Comparison of ENCODE assay signal across 16 mouse cellular contexts in genomic region chr9:119964206-119964605, GRCm38 (mm10). TPM values are rescaled to one million over a fixed set of nuclear protein-coding genes. Genes with fewer than 3 reads are reported as not detected.
DNase-seq lines count a peak whose midpoint lies in the region; ATAC-seq and TF ChIP-seq lines count a peak whose summit lies in the region.
"Had no signal": no experiment of that assay in that cellular context is flagged by ENCODE, and none has a peak within 500 bp of the region (broad histone marks: within the 10 kb centered on the region; RNA-seq: fewer than 3 reads in every experiment).

No protein-coding gene starts in this region.

- no peak overlapping the region for H3K9ac ChIP-seq in midbrain, embryonic 11.5 days (ENCODE audit: low read length)
- no peak overlapping the region for H3K9ac ChIP-seq in midbrain, embryonic 16.5 days (ENCODE audit: low read depth, low read length)
- no peak overlapping the region for H3K9ac ChIP-seq in liver, postnatal 0 days (replicated peaks)
- H3K9ac ChIP-seq: liver, embryonic 14.5 days; midbrain, embryonic 15.5 days had no signal

- peak; percentile 39; the same call in 1 of the 2 replicates for TF ChIP-seq EP300 in liver, postnatal 0 days (IDR thresholded peaks at IDR 0.05; ENCODE audit: low read depth)

- no peak overlapping the region for H3K4me2 ChIP-seq in midbrain, embryonic 11.5 days
- no peak overlapping the region for H3K4me2 ChIP-seq in midbrain, embryonic 16.5 days (ENCODE audit: low read length)
- no peak overlapping the region for H3K4me2 ChIP-seq in liver, postnatal 0 days (ENCODE audit: low read depth, low read length)
- H3K4me2 ChIP-seq: midbrain, embryonic 15.5 days had no signal

- DNase-seq in adrenal gland, postnatal 36 days = peak; percentile 35 to 42
- DNase-seq in adrenal gland, adult 18-20 months (ENCODE audit: low spot score in 2 of 2) = no peak
- peak; percentile 53 for DNase-seq in midbrain, embryonic 11.5 days (ENCODE audit: low spot score, missing footprints)
- DNase-seq in liver, postnatal 0 days = no peak
- no peak for DNase-seq in spleen, adult 18-20 months
- no peak for DNase-seq in cerebellum, adult 9-10 months
- DNase-seq in retina, postnatal 1 day = no peak
- DNase-seq: thymus, postnatal 14 days had no signal

- peaks cover 3% of the 10 kb centered on the region; the same call in 1 of the 2 replicates for H3K4me1 ChIP-seq in midbrain, embryonic 11.5 days (ENCODE audit: control insufficient read depth, insufficient read depth, low read length)
- H3K4me1 ChIP-seq in midbrain, embryonic 16.5 days (ENCODE audit: control insufficient read depth, insufficient read depth, low read length) = no peaks in the 10 kb centered on the region
- H3K4me1 ChIP-seq in liver, postnatal 0 days (ENCODE audit: insufficient read depth) = peaks cover 17% of the 10 kb centered on the region

- H3K36me3 ChIP-seq in midbrain, embryonic 11.5 days (ENCODE audit: control insufficient read depth, insufficient read depth, low read length) = no peaks in the 10 kb centered on the region
- H3K36me3 ChIP-seq in midbrain, embryonic 16.5 days (ENCODE audit: control insufficient read depth, insufficient read depth, low read length) = no peaks in the 10 kb centered on the region
- H3K36me3 ChIP-seq in liver, postnatal 0 days (replicated peaks; ENCODE audit: insufficient read depth, low read length) = no peaks in the 10 kb centered on the region
- H3K36me3 ChIP-seq: hindbrain, embryonic 10.5 days; midbrain, embryonic 15.5 days had no signal

- no peak overlapping the region for H3K27ac ChIP-seq in midbrain, embryonic 11.5 days (ENCODE audit: low read depth, low read length)
- H3K27ac ChIP-seq in midbrain, embryonic 16.5 days (ENCODE audit: low read length) = no peak overlapping the region
- peak overlapping the region; percentile 64 for H3K27ac ChIP-seq in liver, postnatal 0 days (ENCODE audit: low read depth)
- H3K27ac ChIP-seq: hindbrain, embryonic 10.5 days; liver, embryonic 14.5 days; midbrain, embryonic 15.5 days had no signal

- no peak overlapping the region for H3K4me3 ChIP-seq in midbrain, embryonic 11.5 days (ENCODE audit: low read depth, low read length)
- no peak overlapping the region for H3K4me3 ChIP-seq in midbrain, embryonic 16.5 days (ENCODE audit: low read depth, low read length)
- no peak overlapping the region for H3K4me3 ChIP-seq in liver, postnatal 0 days (ENCODE audit: low read depth, low read length)
- H3K4me3 ChIP-seq: erythroblast, embryonic 14.5 days; hindbrain, embryonic 10.5 days; midbrain, embryonic 15.5 days had no signal

- no peak for TF ChIP-seq CTCF in liver, postnatal 0 days (IDR thresholded peaks at IDR 0.05; ENCODE audit: low read depth)

- WGBS in midbrain, embryonic 11.5 days = 69% methylated on average over 3 of the region's 3 CpGs
- WGBS in midbrain, embryonic 16.5 days = 88% methylated on average over 3 of the region's 3 CpGs
- 46% methylated on average over 3 of the region's 3 CpGs for WGBS in liver, postnatal 0 days (ENCODE audit: insufficient replicate concordance)

- H3K27me3 ChIP-seq in midbrain, embryonic 11.5 days (ENCODE audit: control insufficient read depth, insufficient read depth, low read length) = no peaks in the 10 kb centered on the region
- no peaks in the 10 kb centered on the region for H3K27me3 ChIP-seq in midbrain, embryonic 16.5 days (ENCODE audit: control insufficient read depth, insufficient read depth, low read depth, low read length)
- H3K27me3 ChIP-seq in liver, postnatal 0 days (ENCODE audit: insufficient read depth, low read length) = no peaks in the 10 kb centered on the region
- H3K27me3 ChIP-seq: midbrain, embryonic 15.5 days had no signal

- no peak for ATAC-seq in midbrain, embryonic 11.5 days (ENCODE audit: low FRiP score)
- no peak for ATAC-seq in midbrain, embryonic 16.5 days
- no peak for ATAC-seq in liver, postnatal 0 days
- ATAC-seq: intestine, embryonic 16.5 days; midbrain, embryonic 15.5 days had no signal

- no peaks in the 10 kb centered on the region for H3K9me3 ChIP-seq in midbrain, embryonic 11.5 days (ENCODE audit: control insufficient read depth, low read length)
- no peaks in the 10 kb centered on the region for H3K9me3 ChIP-seq in midbrain, embryonic 16.5 days (replicated peaks; ENCODE audit: control insufficient read depth, low read length, poor library complexity, severe bottlenecking)
- no peaks in the 10 kb centered on the region for H3K9me3 ChIP-seq in liver, postnatal 0 days (ENCODE audit: low read length)
- H3K9me3 ChIP-seq: G1E; hindbrain, embryonic 10.5 days; midbrain, embryonic 15.5 days had no signal

RNA-seq across cellular contexts. Expression of gene Csrnp1, which starts 20.3 kb away (rescaled TPM):
- 10 to 100 TPM; 35.2 to 46.6 TPM for total RNA-seq in adrenal gland, postnatal 36 days (2021)
- 10 to 100 TPM; 13.8 to 19.3 TPM for total RNA-seq in adrenal gland, adult 18-20 months (2021)
- polyA plus RNA-seq in midbrain, embryonic 11.5 days (2014; fragmentation: Nextera tagmentation; extraction: Ambion mirVana) = 0.34 and 0.67 TPM in 2 replicates
- 0.75 and 1.0 TPM in 2 replicates for polyA plus RNA-seq in midbrain, embryonic 16.5 days (2015; fragmentation: Nextera tagmentation; extraction: Ambion mirVana)
- 2.9 and 3.4 TPM in 2 replicates for polyA plus RNA-seq in liver, postnatal 0 days (2015; fragmentation: Nextera tagmentation; extraction: Ambion mirVana)

RNA-seq across cellular contexts. Expression of gene Ttc21a, which starts 26.8 kb away (rescaled TPM):
- total RNA-seq in adrenal gland, postnatal 36 days (2021) = under 1 TPM in 1 of 2 experiments, not detected in 1; 0.13 TPM
- under 1 TPM in 1 of 2 experiments, not detected in 1; 0.43 TPM for total RNA-seq in adrenal gland, adult 18-20 months (2021)
- 0.10 and 0.20 TPM in 2 replicates for polyA plus RNA-seq in midbrain, embryonic 11.5 days (2014; fragmentation: Nextera tagmentation; extraction: Ambion mirVana)
- 1.0 and 1.3 TPM in 2 replicates for polyA plus RNA-seq in midbrain, embryonic 16.5 days (2015; fragmentation: Nextera tagmentation; extraction: Ambion mirVana)
- polyA plus RNA-seq in liver, postnatal 0 days (2015; fragmentation: Nextera tagmentation; extraction: Ambion mirVana) = 0.09 and 0.22 TPM in 2 replicates
- polyA plus RNA-seq: activated CD4-positive, CD25-positive, alpha-beta regulatory T cell, adult 4 months; erythroblast, embryonic 14.5 days had no signal

RNA-seq across cellular contexts. Expression of gene Gorasp1, which starts 26.8 kb away (rescaled TPM):
- 10 to 100 TPM; 23.5 to 31.7 TPM for total RNA-seq in adrenal gland, postnatal 36 days (2021)
- total RNA-seq in adrenal gland, adult 18-20 months (2021) = 10 to 100 TPM; 20.7 to 23.0 TPM
- 16.4 and 18.4 TPM in 2 replicates for polyA plus RNA-seq in midbrain, embryonic 11.5 days (2014; fragmentation: Nextera tagmentation; extraction: Ambion mirVana)
- polyA plus RNA-seq in midbrain, embryonic 16.5 days (2015; fragmentation: Nextera tagmentation; extraction: Ambion mirVana) = 27.3 and 29.2 TPM in 2 replicates
- polyA plus RNA-seq in liver, postnatal 0 days (2015; fragmentation: Nextera tagmentation; extraction: Ambion mirVana) = 6.8 and 8.8 TPM in 2 replicates

RNA-seq across cellular contexts. Expression of gene Xirp1, which starts 59.2 kb away (rescaled TPM):
- under 1 TPM; 0.33 to 0.53 TPM for total RNA-seq in adrenal gland, postnatal 36 days (2021)
- total RNA-seq in adrenal gland, adult 18-20 months (2021) = under 1 TPM in 1 of 2 experiments, not detected in 1; 0.80 TPM
- not detected in 2 replicates for polyA plus RNA-seq in midbrain, embryonic 11.5 days (2014; fragmentation: Nextera tagmentation; extraction: Ambion mirVana)
- not detected in 2 replicates for polyA plus RNA-seq in midbrain, embryonic 16.5 days (2015; fragmentation: Nextera tagmentation; extraction: Ambion mirVana)
- polyA plus RNA-seq in liver, postnatal 0 days (2015; fragmentation: Nextera tagmentation; extraction: Ambion mirVana) = 0.13 TPM in 2 replicates
- polyA plus RNA-seq: activated CD4-positive, CD25-positive, alpha-beta regulatory T cell, adult 4 months; erythroblast, embryonic 14.5 days; G1E; liver, embryonic 14.5 days; midbrain, embryonic 15.5 days had no signal

Comparison
In these comparisons a context has a peak if more than half of its experiments do, and no peak if none do; other contexts are left out.
1. DNase-seq: peak in adrenal gland, postnatal 36 days (2 of 2) and midbrain, embryonic 11.5 days (single experiment); none in adrenal gland, adult 18-20 months (0 of 2), liver, postnatal 0 days (single experiment), spleen, adult 18-20 months (0 of 2), cerebellum, adult 9-10 months (single experiment) and retina, postnatal 1 day (single experiment).